Mouse (Mus musculus) neural tube, embryonic 13.5 days (tissue): ENCODE data around the gene Dnajb2. TPM values are rescaled to one million over a fixed set of nuclear protein-coding genes. Genes with fewer than 3 reads are reported as not detected.
"Not testable (repeated sequence)": the region's sequence is repeated elsewhere in the genome, so short reads cannot be mapped to it uniquely, and the experiment has no call there.

Source experiments
- ATAC-seq: fragments of 200-750 bp; cut with Nextera tagmentation; 2 replicates; pipeline ENCODE4 v1.8.0; 2017; ENCODE audit warnings: low read depth, mild to moderate bottlenecking, moderate TSS enrichment, moderate library complexity
- H3K27ac ChIP-seq: fragments of 300-500 bp; sonication (generic); replicated peaks from 2 replicates; pipeline ENCODE4 v1.5.1; 2015; ENCODE audit warnings: moderate library complexity, mild to moderate bottlenecking, inconsistent platforms
- H3K27me3 ChIP-seq: fragments of 300-500 bp; sonication (generic); 2 replicates; pipeline ENCODE4 v1.6.1; 2015; ENCODE audit warnings: mild to moderate bottlenecking, inconsistent platforms
- H3K36me3 ChIP-seq: fragments of 300-500 bp; sonication (generic); 2 replicates; pipeline ENCODE4 v1.6.1; 2015; ENCODE audit warnings: mild to moderate bottlenecking, inconsistent platforms
- H3K4me1 ChIP-seq: fragments of 300-500 bp; sonication (generic); replicated peaks from 2 replicates; pipeline ENCODE4 v1.6.1; 2015; ENCODE audit warnings: inconsistent platforms
- H3K4me2 ChIP-seq: fragments of 300-500 bp; sonication (generic); 2 replicates; pipeline ENCODE4 v1.6.1; 2015; ENCODE audit warnings: inconsistent platforms, mild to moderate bottlenecking, moderate library complexity
- H3K4me3 ChIP-seq: fragments of 300-500 bp; sonication (generic); 2 replicates; pipeline ENCODE4 v1.5.1; 2015; ENCODE audit warnings: mild to moderate bottlenecking, inconsistent platforms
- H3K9ac ChIP-seq: fragments of 300-500 bp; sonication (generic); 2 replicates; pipeline ENCODE4 v1.6.1; 2015; ENCODE audit warnings: moderate library complexity, mild to moderate bottlenecking, inconsistent platforms
- H3K9me3 ChIP-seq: fragments of 300-500 bp; sonication (generic); 2 replicates; pipeline ENCODE4 v1.6.1; 2016; ENCODE audit warnings: inconsistent platforms
- WGBS: fragments of 180-500 bp; shearing (Covaris S2); methylation state at CpG from one replicate; pipeline ENCODE4 v1.1.7; 2015; 5-methylcytosine and 5-hydroxymethylcytosine counted together
- polyA plus RNA-seq: library from polyadenylated mRNA; unstranded; fragments of >200 nt; fragmentation: Nextera tagmentation; extraction: Ambion mirVana; gene quantifications from 2 replicates; pipeline ENCODE4 v1.2.1, GENCODE M21; 2015

The Dnajb2 gene
- polyA plus RNA-seq, 1 experiment from 2014 or later, result 68.2 TPM

- Histone ChIP-seq H3K36me3 (no peaks in the 10 kb centered on the region), H3K27me3 (peaks cover 58% of the 10 kb centered on the region), H3K9ac (no peak overlapping the region), H3K4me1 (peaks cover 20% of the 10 kb centered on the region), H3K27ac (no peak overlapping the region), H3K4me2 (no peak overlapping the region), H3K4me3 (no peak overlapping the region), H3K9me3 (no peaks in the 10 kb centered on the region)
- no peak for ATAC-seq
- 84% methylated on average over 6 of the region's 6 CpGs for WGBS
These were observed 13.3 kb upstream of the Dnajb2 start for GRCm38 (mm10) chr1:75222926-75223325.

- 76% methylated on average over 6 of the region's 6 CpGs for WGBS
- Histone ChIP-seq H3K9me3 (no peaks in the 10 kb centered on the region), H3K27me3 (peaks cover 52% of the 10 kb centered on the region), H3K36me3 (no peaks in the 10 kb centered on the region), H3K4me2 (no peak overlapping the region), H3K9ac (no peak overlapping the region), H3K27ac (no peak overlapping the region), H3K4me3 (no peak overlapping the region), H3K4me1 (peaks cover 14% of the 10 kb centered on the region)
- no peak for ATAC-seq
These were observed 12.7 kb upstream of the Dnajb2 start for GRCm38 (mm10) chr1:75223532-75223931.

- no peaks in the 10 kb centered on the region for H3K9me3 ChIP-seq
- WGBS, result 58% methylated on average over 3 of the region's 3 CpGs
These were observed 10.7 kb upstream of the Dnajb2 start for GRCm38 (mm10) chr1:75225473-75225872.

GRCm38 (mm10) chr1:75226138-75226537 lies 10.1 kb upstream of the Dnajb2 start:
- Histone ChIP-seq H3K4me2 (no peak overlapping the region), H3K9me3 (no peaks in the 10 kb centered on the region), H3K9ac (no peak overlapping the region), H3K27ac (no peak overlapping the region), H3K36me3 (no peaks in the 10 kb centered on the region), H3K4me3 (no peak overlapping the region), H3K4me1 (no peaks in the 10 kb centered on the region), H3K27me3 (peaks cover 32% of the 10 kb centered on the region)
- ATAC-seq, result no peak
- WGBS, result 73% methylated on average over 2 of the region's 2 CpGs

More at GRCm38 (mm10) chr1:75225473-75225872, 10.7 kb upstream of the Dnajb2 start:
- Histone ChIP-seq H3K27me3 (peaks cover 33% of the 10 kb centered on the region), H3K9ac (no peak overlapping the region), H3K4me1 (no peaks in the 10 kb centered on the region), H3K4me2 (no peak overlapping the region), H3K27ac (no peak overlapping the region), H3K4me3 (no peak overlapping the region), H3K36me3 (no peaks in the 10 kb centered on the region)
- ATAC-seq, result no peak

- Histone ChIP-seq H3K4me3 (no peak overlapping the region), H3K27me3 (peaks cover 20% of the 10 kb centered on the region), H3K9me3 (no peaks in the 10 kb centered on the region), H3K27ac (no peak overlapping the region), H3K9ac (no peak overlapping the region), H3K36me3 (no peaks in the 10 kb centered on the region), H3K4me2 (no peak overlapping the region), H3K4me1 (no peaks in the 10 kb centered on the region)
- WGBS, result 80% methylated on average over 1 of the region's 1 CpGs
- no peak for ATAC-seq
These were observed 8.6 kb upstream of the Dnajb2 start for GRCm38 (mm10) chr1:75227653-75228052.

GRCm38 (mm10) chr1:75229158-75229557 lies 7.0 kb upstream of the Dnajb2 start:
- no peak for ATAC-seq
- H3K27ac ChIP-seq, result no peak overlapping the region
- H3K4me2 ChIP-seq, result no peak overlapping the region
- H3K27me3 ChIP-seq, result peaks cover 10% of the 10 kb centered on the region; the same call in 1 of the 2 replicates
- 82% methylated on average over 4 of the region's 4 CpGs for WGBS
- no peaks in the 10 kb centered on the region for H3K4me1 ChIP-seq
- H3K9me3 ChIP-seq, result no peaks in the 10 kb centered on the region
- no peak overlapping the region for H3K4me3 ChIP-seq
- H3K36me3 ChIP-seq, result no peaks in the 10 kb centered on the region
- H3K9ac ChIP-seq, result no peak overlapping the region

GRCm38 (mm10) chr1:75230335-75230994 lies 5.7 kb upstream of the Dnajb2 start:
- Histone ChIP-seq H3K27ac (no peak overlapping the region), H3K9ac (no peak overlapping the region), H3K9me3 (no peaks in the 10 kb centered on the region), H3K4me3 (no peak overlapping the region), H3K4me1 (peaks cover 7% of the 10 kb centered on the region; the same call in 1 of the 2 replicates), H3K27me3 (peaks cover 10% of the 10 kb centered on the region; the same call in 1 of the 2 replicates), H3K36me3 (no peaks in the 10 kb centered on the region), H3K4me2 (no peak overlapping the region)
- no peak for ATAC-seq
- WGBS, result 80% methylated on average over 7 of the region's 7 CpGs

- Histone ChIP-seq H3K36me3 (no peaks in the 10 kb centered on the region), H3K9me3 (no peaks in the 10 kb centered on the region), H3K4me1 (peaks cover 13% of the 10 kb centered on the region), H3K4me3 (no peak overlapping the region), H3K27ac (no peak overlapping the region), H3K27me3 (peaks cover 10% of the 10 kb centered on the region; the same call in 1 of the 2 replicates), H3K4me2 (no peak overlapping the region), H3K9ac (no peak overlapping the region)
- WGBS, result 78% methylated on average over 4 of the region's 4 CpGs
- no peak for ATAC-seq
These were observed 5.0 kb upstream of the Dnajb2 start for GRCm38 (mm10) chr1:75231224-75231623.

GRCm38 (mm10) chr1:75231664-75232152 lies 4.5 kb upstream of the Dnajb2 start, which contains the start of gene A630095N17Rik:
A630095N17Rik (minus strand) TSS chr1:75232102.
- 76% methylated on average over 5 of the region's 5 CpGs for WGBS

GRCm38 (mm10) chr1:75232489-75232888 lies 3.7 kb upstream of the Dnajb2 start:
- H3K4me2 ChIP-seq, H3K9me3 ChIP-seq, H3K4me3 ChIP-seq, H3K9ac ChIP-seq, H3K27me3 ChIP-seq, H3K36me3 ChIP-seq, H3K27ac ChIP-seq, ATAC-seq: not testable (repeated sequence)
- 61% methylated on average over 4 of the region's 4 CpGs for WGBS
- H3K4me1 ChIP-seq, result peaks cover 22% of the 10 kb centered on the region

More at GRCm38 (mm10) chr1:75231664-75232152, 4.5 kb upstream of the Dnajb2 start, which contains the start of gene A630095N17Rik:
- H3K9me3 ChIP-seq, result no peaks in the 10 kb centered on the region
- peaks cover 10% of the 10 kb centered on the region; the same call in 1 of the 2 replicates for H3K27me3 ChIP-seq
- ATAC-seq, result no peak
- no peak within 1 kb of the TSS for H3K4me2 ChIP-seq
- no peak within 1 kb of the TSS for H3K27ac ChIP-seq
- no peak within 1 kb of the TSS for H3K4me3 ChIP-seq
- H3K4me1 ChIP-seq, result peaks cover 14% of the 10 kb centered on the region
- no peaks in the 10 kb centered on the region for H3K36me3 ChIP-seq
- H3K9ac ChIP-seq, result no peak within 1 kb of the TSS

GRCm38 (mm10) chr1:75234606-75235005 lies 1.6 kb upstream of the Dnajb2 start:
- Histone ChIP-seq H3K4me1 (peaks cover 26% of the 10 kb centered on the region), H3K27ac (no peak overlapping the region), H3K9me3 (no peaks in the 10 kb centered on the region), H3K9ac (no peak overlapping the region; the same call in 1 of the 2 replicates), H3K36me3 (peaks cover 4% of the 10 kb centered on the region), H3K4me2 (0 out of 2 replicates have a peak overlapping the region, but pooled peaks have one; percentile 16), H3K27me3 (peaks cover 10% of the 10 kb centered on the region; the same call in 1 of the 2 replicates), H3K4me3 (no peak overlapping the region)
- WGBS, result 2% methylated on average over 8 of the region's 8 CpGs
- peak; percentile 57 for ATAC-seq

- Histone ChIP-seq H3K27me3 (no peaks in the 10 kb centered on the region), H3K27ac (no peak overlapping the region), H3K9me3 (no peaks in the 10 kb centered on the region), H3K4me3 (no peak overlapping the region), H3K36me3 (peaks cover 46% of the 10 kb centered on the region), H3K4me2 (no peak overlapping the region), H3K4me1 (peaks cover 25% of the 10 kb centered on the region), H3K9ac (no peak overlapping the region)
- WGBS, result 85% methylated on average over 10 of the region's 10 CpGs
- no peak for ATAC-seq
These were observed 3.4 kb downstream of the Dnajb2 start for GRCm38 (mm10) chr1:75239591-75239990.
